Mouse (Mus musculus) retina, embryonic 14.5 days (tissue): ENCODE measurements around the gene 6030458C11Rik.

Experiments used
- DNase-seq: peaks from one replicate; pipeline ENCODE4 v3.0.0-alpha.2; 2015; ENCODE audit warnings: low spot score

The 6030458C11Rik gene

DNA sequence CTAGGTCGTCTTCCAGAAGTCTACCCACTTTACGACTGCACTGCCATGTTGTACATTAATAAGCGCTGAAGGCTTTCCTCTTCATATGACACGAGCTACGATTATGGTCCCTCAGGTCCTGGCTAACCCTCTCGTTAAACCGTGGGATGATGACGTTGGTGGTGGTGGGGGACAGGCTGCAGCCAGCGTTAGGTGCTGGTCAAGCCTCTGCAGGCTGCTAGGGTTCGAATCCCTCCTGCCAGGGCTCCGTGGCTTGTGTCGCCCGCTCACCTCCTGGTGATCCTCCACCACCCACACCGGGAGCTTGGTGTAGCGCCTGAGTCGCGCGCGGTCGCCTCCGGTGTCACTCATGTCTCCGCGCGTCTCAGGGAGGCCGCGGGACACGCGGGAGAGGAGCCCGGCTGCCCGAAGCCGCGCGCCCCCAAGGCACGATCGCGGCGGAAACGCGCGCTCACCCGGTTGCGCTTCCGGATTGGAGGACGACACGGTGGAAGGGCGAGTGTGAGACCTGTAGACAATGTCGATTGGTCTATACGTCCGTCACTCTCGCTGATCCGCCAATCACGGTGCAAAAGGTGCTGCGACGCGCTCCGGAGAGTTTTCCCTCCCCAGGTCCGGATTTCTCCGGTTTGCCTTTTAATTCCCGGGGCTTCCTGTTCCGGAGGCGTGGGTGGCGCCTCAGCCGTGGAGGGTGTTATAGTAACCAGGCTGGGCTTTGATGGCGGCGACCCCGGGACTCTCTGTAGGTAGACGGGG, at the start of gene 6030458C11Rik, which contains the start of gene Drosha:
TSS of gene 6030458C11Rik (minus strand) at position 453 of the 756 bp plus-strand sequence.
TSS of gene Drosha (plus strand) at position 619 of the 756 bp plus-strand sequence.
- peak; percentile 99 for DNase-seq

DNA sequence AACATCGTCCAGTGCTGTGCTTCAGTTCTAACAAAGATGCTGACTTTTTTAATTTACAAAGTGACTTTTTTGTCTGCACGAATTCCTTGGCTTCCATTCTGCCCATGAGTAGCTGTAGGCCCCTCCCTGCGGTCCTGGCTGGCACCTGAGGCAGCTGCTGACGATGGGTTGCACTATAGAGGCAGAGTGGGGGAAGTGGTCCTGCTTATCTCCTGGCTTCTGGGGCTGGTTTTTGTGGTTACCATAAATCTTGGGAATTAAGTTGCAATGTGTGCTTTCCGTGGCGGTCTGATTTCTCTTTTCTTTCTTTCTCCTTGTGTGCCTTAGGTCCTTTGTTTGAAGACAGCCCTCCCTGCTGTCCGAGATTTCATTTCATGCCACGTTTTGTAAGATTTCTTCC, 42.8 kb upstream of the 6030458C11Rik start:
- DNase-seq: no peak

DNA sequence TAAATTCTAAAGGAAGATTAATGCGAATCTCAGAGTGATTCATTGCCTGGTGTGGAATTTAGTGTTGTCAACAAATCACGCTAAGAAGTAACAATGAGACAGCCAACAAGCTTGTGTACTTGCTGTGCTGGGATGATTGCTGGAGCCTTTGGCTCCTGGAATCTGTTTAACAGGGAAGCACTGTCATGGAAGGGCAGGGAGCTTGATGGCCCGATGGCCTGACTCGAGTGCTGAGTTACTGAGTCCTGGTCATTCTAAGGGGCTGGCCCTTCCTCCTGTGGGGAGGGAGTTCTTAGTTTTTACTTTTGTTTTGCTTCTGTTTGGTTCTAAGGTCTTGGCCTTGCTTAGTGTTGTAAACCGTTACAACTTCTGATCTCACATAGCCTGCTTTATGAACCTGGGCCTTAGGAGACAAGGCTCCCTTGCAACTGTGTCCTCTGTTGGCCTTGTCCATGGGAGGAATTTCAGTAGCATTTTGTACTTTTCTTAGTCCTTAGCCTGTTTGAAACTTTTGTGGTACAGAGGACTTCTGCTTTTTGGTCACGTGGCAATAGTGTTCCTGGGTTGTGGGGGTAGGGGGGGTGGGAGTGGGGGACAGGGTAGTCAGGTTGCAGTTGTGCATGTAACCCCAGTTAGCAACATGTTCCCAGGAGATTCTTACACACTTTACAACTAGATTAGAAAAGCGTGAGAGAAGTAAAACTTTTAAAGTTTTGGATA, 41.3 kb upstream of the 6030458C11Rik start:
- no peak for DNase-seq

DNA sequence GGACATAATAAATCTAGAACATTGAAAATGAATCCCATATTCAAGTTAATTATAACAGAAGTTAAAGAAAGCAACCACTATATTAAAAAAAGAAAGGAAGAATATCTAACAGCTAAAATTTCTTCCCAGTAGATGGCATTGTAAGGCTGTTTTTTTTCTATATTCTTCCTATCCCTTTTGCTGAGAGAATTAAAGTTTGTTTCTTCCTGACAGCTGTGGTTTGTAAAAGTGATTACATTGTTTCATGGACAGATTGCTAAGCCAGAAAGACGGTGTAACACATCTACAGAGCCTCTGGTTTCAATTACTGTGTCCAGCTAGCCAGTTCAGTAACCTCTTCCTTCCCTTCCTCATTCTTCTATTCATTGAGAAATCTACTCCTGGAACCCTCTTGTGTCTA, 39.2 kb upstream of the 6030458C11Rik start:
- DNase-seq: no peak

DNA sequence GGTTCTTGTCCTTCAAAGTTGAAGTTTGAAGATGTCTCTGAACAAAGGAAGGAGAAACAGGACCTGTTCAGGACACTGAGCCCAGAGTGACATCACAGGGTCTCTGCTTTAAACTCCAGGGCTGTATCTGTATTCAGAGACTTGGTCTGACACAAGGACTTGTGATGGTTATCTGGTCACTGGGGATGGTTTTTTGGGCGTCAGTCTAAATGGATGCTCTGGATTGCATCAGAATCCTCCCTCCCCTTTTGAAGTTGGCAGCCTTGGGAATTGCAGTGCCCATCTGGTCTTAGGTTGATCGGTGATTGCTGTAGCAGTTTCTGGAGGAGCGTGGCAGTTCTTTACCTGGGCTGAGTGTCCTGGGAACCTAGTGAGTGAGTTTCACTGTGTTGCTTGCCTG, 37.6 kb upstream of the 6030458C11Rik start:
- no peak for DNase-seq

DNA sequence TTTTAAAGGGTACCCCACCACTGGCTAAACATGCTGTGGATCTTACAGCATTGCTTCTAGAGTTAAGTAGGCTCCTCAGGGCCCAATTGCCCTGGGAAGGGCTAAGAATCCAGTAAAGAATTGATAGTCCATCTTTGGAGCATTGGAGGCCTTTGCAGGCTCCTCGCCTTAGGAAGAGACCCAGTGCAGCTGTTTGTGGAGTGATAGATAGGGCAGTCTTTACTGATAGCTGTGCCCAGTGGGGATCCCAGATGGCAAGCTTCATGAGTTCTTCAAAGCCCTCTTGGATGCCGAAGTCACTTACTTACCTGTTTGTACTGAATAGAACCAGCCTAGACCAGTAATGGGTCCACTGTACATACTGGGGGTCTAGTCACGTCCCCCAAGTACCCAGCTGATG, 34.2 kb upstream of the 6030458C11Rik start:
- no peak for DNase-seq

DNA sequence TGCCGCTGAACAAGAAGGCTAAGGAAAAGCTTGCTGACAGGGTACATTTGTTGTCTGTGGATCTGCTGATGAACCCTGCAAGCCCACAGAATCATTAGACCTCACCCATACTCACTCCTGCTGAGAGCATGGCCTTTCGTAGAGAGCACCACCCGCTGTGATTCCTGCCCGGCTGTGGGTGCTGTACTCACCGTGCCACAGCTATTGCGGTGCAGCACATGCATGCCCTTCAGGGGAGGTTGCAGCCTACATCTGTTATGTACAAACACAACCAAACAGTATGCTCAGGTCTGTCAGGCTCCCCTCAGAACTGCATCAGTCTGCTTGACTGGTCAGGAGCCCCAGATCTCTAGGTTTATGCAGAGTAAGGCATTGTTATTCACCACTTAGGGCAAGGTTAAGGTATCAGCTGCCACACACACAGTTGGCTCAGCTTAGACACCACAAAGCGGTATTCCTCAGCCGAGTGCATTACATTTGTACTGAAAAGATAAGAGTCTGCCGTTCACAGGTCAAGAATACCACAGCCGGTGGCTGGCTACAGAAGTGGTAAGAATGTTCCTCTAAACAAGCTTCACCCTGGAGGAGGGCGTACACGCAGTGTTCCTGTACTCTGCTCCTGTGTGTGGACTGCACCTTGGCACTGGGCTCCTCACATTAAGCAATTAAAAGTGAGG, 33.5 kb upstream of the 6030458C11Rik start:
- DNase-seq: no peak

DNA sequence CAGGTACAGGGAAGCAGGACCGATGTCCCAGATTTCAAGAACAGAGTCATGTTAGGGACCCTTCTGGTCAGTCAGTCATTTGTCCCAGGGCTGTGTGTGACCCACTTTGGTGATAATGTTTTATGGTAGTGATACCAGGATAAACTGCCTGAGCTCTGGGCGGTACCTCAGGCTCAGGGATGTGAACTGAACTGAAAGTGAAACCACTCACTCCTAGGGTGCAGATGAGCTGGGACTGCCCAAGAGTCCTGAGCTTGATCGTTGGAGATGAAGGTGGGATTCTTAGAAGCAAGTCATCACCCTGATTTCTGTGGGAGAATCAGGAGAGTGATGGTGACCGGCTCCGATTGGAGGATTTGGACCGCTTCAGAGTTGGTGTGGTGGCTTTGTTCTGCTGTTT, 32.3 kb upstream of the 6030458C11Rik start:
- no peak for DNase-seq

DNA sequence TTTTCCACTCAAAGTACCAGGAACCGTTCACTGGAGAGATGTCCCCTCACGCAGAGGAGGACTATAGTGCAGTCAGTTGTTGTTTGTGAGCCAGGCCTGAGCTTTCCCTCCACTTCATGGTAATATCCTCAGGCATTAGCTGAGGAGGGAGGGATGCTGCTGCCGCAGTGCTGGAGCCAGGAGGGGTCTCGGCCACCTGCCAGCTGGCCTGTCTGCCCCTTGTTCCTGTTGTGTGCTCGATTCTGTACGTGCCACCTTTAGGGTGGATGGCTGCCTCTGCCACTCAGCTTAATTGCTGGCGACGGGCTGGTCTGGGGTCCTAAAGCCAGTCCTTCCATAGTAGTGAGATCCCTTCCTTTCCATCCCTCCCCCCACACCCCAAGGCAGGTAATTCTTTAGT, 29.0 kb upstream of the 6030458C11Rik start:
- no peak for DNase-seq

DNA sequence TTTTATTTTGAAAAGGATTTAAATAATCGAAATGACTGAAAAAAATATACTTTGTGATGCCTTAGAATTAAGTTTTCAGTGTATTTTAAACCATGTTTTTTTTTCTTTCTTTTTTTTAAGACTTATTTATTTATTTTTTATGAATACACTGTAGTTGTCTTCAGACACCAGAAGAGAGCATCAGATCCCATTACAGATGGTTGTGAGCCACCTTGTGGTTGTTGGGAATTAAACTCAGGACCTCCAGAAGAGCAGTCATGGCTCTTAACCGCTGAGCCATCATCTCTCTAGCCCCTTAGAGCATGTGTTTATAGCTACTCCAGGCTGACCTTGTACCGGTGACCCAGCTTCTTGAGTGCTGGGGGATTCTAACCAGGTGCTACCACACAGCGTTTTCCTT, 24.9 kb upstream of the 6030458C11Rik start:
- DNase-seq: no peak

DNA sequence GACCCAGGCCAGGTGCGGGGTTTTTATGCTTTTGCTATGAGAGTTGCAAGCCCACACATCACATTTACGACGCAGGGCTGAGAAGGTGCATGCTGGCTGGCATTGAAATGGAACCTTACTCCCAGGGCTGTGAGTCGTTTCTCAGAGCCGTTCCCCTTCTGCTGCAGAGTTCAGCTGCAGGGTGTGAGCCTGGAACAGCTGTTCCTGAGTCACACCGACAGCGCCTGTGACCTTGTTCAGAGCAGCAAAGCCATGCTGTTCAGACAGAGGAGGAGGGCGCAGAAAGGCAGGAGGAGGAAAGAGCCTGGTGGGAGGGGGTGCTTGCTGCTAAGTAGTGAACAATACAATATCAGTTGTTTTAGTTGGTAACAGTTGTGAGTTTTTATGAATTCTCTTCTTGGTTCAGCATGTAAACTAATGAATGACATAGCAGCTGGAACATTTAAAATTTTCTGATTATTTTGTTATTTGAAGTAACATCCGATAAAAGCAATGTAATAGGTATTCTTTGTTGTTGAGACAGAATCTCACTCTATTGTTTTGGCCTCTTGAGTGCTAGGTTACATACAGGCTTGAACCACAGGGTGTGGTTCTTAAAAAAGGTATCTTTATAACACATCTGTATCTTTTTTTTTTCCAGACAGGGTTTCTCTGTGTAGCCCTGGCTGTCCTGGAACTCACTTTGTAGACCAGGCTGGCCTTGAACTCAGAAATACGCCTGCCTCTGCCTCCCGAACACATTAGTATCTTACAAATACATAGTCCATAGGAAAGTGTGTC, 23.9 kb upstream of the 6030458C11Rik start:
- peak; percentile 9 for DNase-seq

DNA sequence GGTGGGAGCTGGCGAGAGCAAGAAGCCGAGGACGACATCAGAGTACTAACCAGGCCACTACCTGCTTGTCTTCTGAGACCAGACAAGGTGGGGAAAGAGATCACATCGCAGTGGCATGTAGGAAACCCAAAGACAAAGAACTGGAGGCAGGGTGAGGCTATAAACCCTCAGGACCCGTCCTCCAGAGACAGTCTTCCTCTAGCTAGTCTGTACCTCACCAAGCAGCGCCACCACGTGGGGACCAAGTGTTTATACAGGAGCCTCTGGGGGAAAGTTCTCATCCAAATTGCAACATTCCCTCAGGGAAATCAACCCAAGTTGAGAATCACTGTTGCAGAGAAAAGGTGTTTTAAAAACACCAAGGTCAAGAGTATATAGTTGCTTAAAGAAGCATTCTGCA, 18.4 kb upstream of the 6030458C11Rik start:
- no peak for DNase-seq

DNA sequence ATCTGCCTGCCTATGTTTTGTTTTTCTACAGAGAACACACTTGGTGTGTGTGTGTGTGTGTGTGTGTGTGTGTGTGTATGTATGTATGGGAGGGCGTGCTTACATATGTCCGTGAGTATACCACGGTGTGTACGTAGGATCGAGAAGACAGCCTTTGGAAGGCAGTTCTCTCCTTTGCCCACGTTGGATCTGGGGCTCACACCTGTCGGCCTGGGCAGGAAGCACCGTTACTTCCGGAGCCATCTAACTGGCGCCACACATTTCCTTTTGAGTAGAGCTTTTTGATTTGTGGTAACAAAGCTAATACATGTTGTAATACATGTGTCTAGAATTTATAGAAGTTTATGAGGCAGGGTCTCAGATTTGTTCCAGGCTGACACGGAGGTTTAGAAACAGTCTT, 16.3 kb upstream of the 6030458C11Rik start:
- no peak for DNase-seq

DNA sequence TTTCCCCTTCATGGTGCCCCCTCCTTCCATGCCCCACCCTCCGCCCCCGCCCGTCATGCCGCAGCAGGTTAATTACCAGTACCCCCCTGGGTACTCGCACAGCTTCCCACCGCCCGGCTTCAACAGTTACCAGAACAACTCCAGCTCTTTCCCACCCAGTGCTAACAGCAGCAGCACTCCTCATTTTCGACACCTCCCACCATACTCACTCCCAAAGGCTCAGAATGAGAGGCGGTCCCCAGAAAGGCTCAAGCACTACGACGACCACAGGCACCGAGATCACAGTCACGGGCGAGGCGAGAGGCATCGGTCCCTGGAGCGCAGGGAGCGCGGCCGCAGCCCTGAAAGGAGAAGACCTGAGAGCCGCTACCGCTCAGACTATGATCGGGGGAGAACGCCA, 9.8 kb upstream of the 6030458C11Rik start:
- no peak for DNase-seq

DNA sequence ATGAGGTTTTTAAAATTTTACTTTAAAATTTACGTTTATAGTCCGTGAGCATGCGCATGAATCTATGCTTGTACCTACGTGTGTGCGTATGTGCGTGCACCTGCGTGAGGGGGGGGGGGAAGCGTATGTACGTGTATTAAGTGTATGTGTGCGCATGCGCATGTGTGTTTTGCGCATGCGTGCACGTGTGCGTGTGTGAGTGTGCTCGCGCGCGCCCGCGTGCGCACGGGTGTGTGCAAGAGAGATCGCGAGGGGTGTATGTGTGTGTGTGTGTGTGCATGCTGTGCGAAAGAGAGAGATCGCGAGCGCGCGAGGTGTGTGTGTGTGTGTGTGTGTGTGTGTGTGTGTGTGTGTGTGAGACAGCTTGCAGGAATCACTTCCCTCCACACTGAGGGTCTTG, 8.9 kb upstream of the 6030458C11Rik start:
- no peak for DNase-seq

DNA sequence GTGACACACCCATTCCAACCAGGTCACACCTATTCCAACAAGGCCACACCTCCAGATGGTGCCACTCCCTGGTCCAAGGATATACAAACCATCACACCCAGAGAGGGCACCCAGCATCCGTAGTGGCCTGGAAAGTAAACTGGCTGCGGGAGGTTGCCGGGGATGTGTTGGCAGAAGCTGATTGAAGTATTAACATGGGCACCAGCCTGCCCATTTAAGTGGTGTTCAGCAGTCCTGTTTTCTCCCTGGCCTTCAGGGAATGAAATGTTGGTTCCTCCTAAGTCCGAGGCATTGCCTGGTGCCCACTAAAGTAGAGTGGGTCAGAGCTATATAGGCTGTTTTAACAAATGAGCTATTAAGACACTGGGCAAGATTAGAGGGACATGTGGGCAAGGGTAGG, 8.2 kb upstream of the 6030458C11Rik start:
- DNase-seq: no peak

DNA sequence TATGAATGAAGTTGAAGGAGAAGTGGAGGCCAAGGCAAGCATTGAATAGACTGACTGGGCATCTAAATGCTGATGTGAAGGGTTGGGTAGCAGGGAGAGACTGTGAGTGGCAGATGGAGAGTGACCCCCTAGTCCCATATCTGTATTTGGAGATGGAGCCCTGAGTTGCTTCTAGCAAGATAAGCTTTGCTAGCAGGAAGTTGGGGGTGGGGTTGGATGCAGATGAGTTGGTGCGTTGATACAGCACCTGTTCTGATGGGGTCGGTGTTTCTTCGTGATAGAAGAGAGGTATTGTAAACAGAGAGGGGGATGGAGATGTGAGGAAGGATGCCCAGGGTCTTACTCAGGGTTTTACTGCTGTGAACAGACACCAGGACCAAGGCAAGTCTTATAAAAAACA, 5.4 kb upstream of the 6030458C11Rik start:
- no peak for DNase-seq

DNA sequence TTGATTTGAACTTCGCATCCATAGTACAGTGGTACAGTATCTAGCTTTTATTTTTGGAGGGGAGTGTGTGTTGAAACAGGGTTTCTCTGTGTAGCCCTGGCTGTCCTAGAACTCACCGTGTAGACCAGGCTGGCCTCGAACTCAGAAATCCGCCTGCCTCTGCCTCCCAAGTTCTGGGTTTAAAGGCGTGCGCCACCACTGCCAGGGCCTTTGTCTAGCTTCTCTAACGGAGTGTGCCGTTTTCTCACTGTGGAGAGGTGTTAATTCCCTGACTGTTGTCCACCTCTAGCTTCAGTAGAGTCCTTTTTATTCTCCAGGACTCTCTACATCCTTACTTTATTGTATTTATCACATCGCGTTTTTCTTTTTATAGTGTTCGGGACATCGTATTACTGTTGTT, 959 bp upstream of the 6030458C11Rik start:
- no peak for DNase-seq

DNA sequence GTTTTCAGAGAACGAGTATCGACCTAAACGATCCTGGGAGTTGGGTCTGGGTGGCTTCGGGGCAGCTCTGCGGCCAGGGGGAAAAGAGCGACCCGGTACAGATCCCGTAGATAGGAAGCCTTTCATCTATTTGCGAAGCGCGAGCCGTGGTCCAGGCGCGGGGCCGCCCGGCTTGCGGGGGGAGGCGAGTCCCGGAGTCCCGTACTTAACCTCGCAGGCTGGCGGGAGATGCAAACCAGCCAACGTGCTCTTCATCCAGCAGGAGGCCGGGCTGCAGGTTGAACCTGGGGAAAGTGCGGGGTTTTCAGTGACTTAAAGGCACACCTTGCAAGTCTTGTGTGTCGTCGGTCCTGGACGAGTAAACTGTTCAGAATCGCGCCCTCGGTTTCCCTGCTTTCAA, 516 bp upstream of the 6030458C11Rik start:
- no peak for DNase-seq

DNA sequence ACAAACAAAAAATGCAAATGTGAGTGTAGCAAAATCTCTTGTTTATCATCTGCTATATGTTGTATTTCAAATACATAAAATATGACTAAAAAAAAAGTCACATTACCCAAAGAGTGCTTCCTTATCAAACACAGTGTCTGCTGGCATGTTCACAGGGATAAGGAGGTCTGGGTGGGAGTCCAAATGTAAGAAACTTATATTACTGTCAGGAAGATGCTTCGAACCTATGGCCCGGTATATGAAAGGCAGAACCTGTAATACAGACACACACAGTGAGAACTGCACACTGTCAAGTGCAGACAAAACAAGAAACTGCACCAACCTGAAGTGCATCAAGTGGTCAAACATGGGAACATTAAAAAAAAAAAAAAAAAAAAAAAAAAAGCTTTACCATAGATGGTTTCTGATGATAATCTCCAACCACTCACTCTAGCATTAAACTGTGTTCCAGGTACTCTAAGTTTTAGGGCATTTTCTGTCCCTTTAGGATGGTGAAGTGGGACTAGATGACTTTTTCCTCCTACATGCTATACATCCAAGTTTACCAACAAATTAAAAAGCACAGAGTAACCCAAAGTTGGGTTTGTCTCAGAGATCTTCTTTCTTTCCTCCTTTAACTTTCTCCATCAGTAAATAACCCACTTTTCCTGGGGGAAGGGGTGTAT, 862 bp downstream of the 6030458C11Rik start:
- no peak for DNase-seq
